Mouse (Mus musculus) macrophage (primary cell): Measurements from ENCODE around the gene Wfdc5. TPM values are rescaled to one million over a fixed set of nuclear protein-coding genes. Genes with fewer than 3 reads are reported as not detected.

Experiments
- H3K27ac ChIP-seq: fragments of 350-480 bp; formaldehyde crosslinking; 2 replicates; pipeline ENCODE4 v1.9.0; 2021
- H3K36me3 ChIP-seq: fragments of 350-480 bp; formaldehyde crosslinking; 2 replicates; pipeline ENCODE4 v1.9.0; 2021; ENCODE audit errors: inconsistent target
- H3K4me3 ChIP-seq: fragments of 350-480 bp; formaldehyde crosslinking; 2 replicates; pipeline ENCODE4 v1.9.0; 2021; ENCODE audit errors: inconsistent target
- H3K79me2 ChIP-seq: fragments of 350-480 bp; formaldehyde crosslinking; 2 replicates; pipeline ENCODE4 v1.9.0; 2021; ENCODE audit errors: inconsistent target
- WGBS: methylation state at CpG from one replicate; pipeline ENCODE4 v1.1.7; 2026; ENCODE audit warnings: inconsistent platforms; ENCODE audit not compliant: missing documents; 5-methylcytosine and 5-hydroxymethylcytosine counted together
- polyA plus RNA-seq: library from polyadenylated mRNA; stranded (reverse); fragments of 250-400 nt; gene quantifications from 3 replicates; pipeline ENCODE4 v1.2.4, GENCODE M21; 2018; ENCODE audit warnings: inconsistent platforms

Wfdc5 gene
- polyA plus RNA-seq, 1 experiment from 2014 or later: not detected

- Histone ChIP-seq H3K36me3 (peaks cover 17% of the 10 kb centered on the region; the same call in 1 of the 2 replicates), H3K27ac (no peak overlapping the region), H3K4me3 (no peak overlapping the region), H3K79me2 (no peaks in the 10 kb centered on the region)
- 93% methylated on average over 2 of the region's 2 CpGs for WGBS
Observed at GRCm38 (mm10) chr2:164158838-164159237, 23.7 kb downstream of the Wfdc5 start.

- Histone ChIP-seq H3K4me3 (no peak overlapping the region), H3K36me3 (peaks cover 44% of the 10 kb centered on the region), H3K79me2 (no peaks in the 10 kb centered on the region), H3K27ac (no peak overlapping the region)
- 87% methylated on average over 7 of the region's 7 CpGs for whole genome bisulfite sequencing
Observed at GRCm38 (mm10) chr2:164156158-164156557, 26.4 kb downstream of the Wfdc5 start.

DNA sequence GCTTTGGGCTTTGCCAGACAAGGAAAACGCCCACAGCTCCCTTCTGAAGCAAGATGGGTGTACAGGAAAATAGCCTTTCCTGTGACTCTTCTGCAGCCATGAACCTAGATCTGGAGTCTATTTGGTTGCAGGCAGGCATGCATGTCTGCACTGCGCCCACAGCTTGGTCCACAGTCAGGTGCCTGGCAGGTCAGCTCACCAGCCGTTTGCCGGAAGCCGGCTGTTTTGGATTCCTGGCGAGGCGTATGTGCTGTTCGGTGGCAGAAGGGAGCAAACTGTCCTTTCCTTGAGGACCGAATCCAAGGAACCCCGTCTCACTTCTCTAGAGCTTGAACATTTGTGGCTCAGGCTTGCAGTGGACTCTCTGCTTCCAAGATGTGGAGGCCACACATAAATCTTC is 28.5 kb downstream of the Wfdc5 start:
- Histone ChIP-seq H3K27ac (no peak overlapping the region), H3K4me3 (no peak overlapping the region), H3K36me3 (peaks cover 56% of the 10 kb centered on the region), H3K79me2 (no peaks in the 10 kb centered on the region)
- WGBS: 90% methylated on average over 9 of the region's 10 CpGs

- Histone ChIP-seq H3K27ac (no peak overlapping the region), H3K36me3 (peaks cover 60% of the 10 kb centered on the region), H3K79me2 (no peaks in the 10 kb centered on the region; the same call in 1 of the 2 replicates), H3K4me3 (no peak overlapping the region)
- 95% methylated on average over 11 of the region's 11 CpGs for WGBS
Observed at GRCm38 (mm10) chr2:164152341-164152740, 30.2 kb downstream of the Wfdc5 start.

GRCm38 (mm10) chr2:164150086-164150760 is 32.3 kb downstream of the Wfdc5 start:
- 92% methylated on average over 14 of the region's 14 CpGs for WGBS
- peaks cover 11% of the 10 kb centered on the region; the same call in 1 of the 2 replicates for H3K79me2 ChIP-seq
- no peak overlapping the region for H3K4me3 ChIP-seq
- peaks cover 75% of the 10 kb centered on the region for H3K36me3 ChIP-seq
- no peak overlapping the region for H3K27ac ChIP-seq

DNA sequence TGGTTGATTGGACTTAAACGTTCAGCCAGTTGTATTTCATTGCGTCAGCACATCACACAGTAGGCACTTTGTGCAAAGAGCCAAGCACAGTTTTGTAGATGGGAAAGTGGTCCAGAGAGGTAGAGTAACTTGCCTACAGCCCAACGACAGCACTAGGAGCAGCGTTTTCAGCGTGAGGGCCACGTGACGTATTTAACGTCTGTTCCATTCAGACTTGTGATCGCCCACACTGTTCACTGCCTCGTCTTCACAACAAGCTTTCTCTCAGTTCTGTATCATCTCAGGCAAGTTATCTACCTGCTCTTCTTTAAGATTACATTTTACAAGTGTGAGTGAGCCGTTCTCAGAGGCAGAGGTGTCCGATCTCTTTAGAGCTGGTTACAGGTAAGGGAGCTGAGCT is 36.0 kb downstream of the Wfdc5 start:
- Histone ChIP-seq H3K79me2 (peaks cover 45% of the 10 kb centered on the region; the same call in 1 of the 2 replicates), H3K4me3 (no peak overlapping the region), H3K27ac (no peak overlapping the region), H3K36me3 (peaks cover 47% of the 10 kb centered on the region)
- WGBS: 95% methylated on average over 12 of the region's 12 CpGs

- 95% methylated on average over 10 of the region's 10 CpGs for WGBS
- peaks cover 32% of the 10 kb centered on the region; the same call in 1 of the 2 replicates for H3K36me3 ChIP-seq
Observed at GRCm38 (mm10) chr2:164144541-164144940, 38.0 kb downstream of the Wfdc5 start.

GRCm38 (mm10) chr2:164144025-164144424 is 38.5 kb downstream of the Wfdc5 start:
- 69% methylated on average over 6 of the region's 6 CpGs for WGBS
- peaks cover 71% of the 10 kb centered on the region; the same call in 1 of the 2 replicates for H3K79me2 ChIP-seq
- no peak overlapping the region for H3K27ac ChIP-seq
- H3K36me3 ChIP-seq: peaks cover 32% of the 10 kb centered on the region; the same call in 1 of the 2 replicates
- no peak overlapping the region for H3K4me3 ChIP-seq

More at GRCm38 (mm10) chr2:164144541-164144940, 38.0 kb downstream of the Wfdc5 start:
- Histone ChIP-seq H3K27ac (no peak overlapping the region), H3K79me2 (peaks cover 66% of the 10 kb centered on the region; the same call in 1 of the 2 replicates), H3K4me3 (no peak overlapping the region)

GRCm38 (mm10) chr2:164142021-164142420 is 40.5 kb downstream of the Wfdc5 start:
- H3K79me2 ChIP-seq: peaks cover 91% of the 10 kb centered on the region; the same call in 1 of the 2 replicates
- H3K27ac ChIP-seq: no peak overlapping the region
- 93% methylated on average over 10 of the region's 10 CpGs for WGBS
- H3K4me3 ChIP-seq: no peak overlapping the region
- H3K36me3 ChIP-seq: peaks cover 39% of the 10 kb centered on the region; the same call in 1 of the 2 replicates

- WGBS: 93% methylated on average over 6 of the region's 6 CpGs
- H3K27ac ChIP-seq: no peak overlapping the region
- no peak overlapping the region for H3K4me3 ChIP-seq
- H3K36me3 ChIP-seq: peaks cover 48% of the 10 kb centered on the region; the same call in 1 of the 2 replicates
- peaks cover 97% of the 10 kb centered on the region; the same call in 1 of the 2 replicates for H3K79me2 ChIP-seq
Observed at GRCm38 (mm10) chr2:164137754-164138153, 44.8 kb downstream of the Wfdc5 start.

GRCm38 (mm10) chr2:164136393-164136792 is 46.1 kb downstream of the Wfdc5 start:
- no peak overlapping the region for H3K4me3 ChIP-seq
- WGBS: 93% methylated on average over 2 of the region's 2 CpGs
- no peak overlapping the region for H3K27ac ChIP-seq
- peaks cover 85% of the 10 kb centered on the region; the same call in 1 of the 2 replicates for H3K79me2 ChIP-seq
- H3K36me3 ChIP-seq: peaks cover 44% of the 10 kb centered on the region; the same call in 1 of the 2 replicates

GRCm38 (mm10) chr2:164135367-164135766 is 47.2 kb downstream of the Wfdc5 start:
- Histone ChIP-seq H3K79me2 (peaks cover 74% of the 10 kb centered on the region; the same call in 1 of the 2 replicates), H3K36me3 (peaks cover 51% of the 10 kb centered on the region; the same call in 1 of the 2 replicates), H3K4me3 (no peak overlapping the region), H3K27ac (no peak overlapping the region)
- 75% methylated on average over 1 of the region's 1 CpGs for WGBS

DNA sequence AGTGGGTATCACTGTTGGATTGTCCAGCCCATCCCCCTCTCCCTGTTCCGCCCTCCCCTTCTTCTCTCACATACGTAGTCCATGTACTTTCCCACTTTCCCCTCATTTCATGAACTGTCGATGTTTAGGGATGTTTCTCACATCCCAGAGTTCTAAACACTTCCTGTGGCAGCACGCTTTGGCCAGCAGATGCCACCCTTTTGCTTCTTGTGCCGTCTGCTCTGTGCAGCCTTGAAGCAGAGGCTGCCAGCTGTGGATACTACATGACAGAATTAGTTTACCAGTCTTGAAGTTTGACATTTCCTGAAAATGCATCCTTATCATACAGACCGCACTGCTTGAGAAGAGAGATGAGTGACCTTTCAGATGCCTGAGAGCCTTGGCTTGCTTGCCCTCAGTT is 48.0 kb downstream of the Wfdc5 start:
- no peak overlapping the region for H3K4me3 ChIP-seq
- H3K27ac ChIP-seq: no peak overlapping the region
- peaks cover 66% of the 10 kb centered on the region; the same call in 1 of the 2 replicates for H3K79me2 ChIP-seq
- peaks cover 57% of the 10 kb centered on the region; the same call in 1 of the 2 replicates for H3K36me3 ChIP-seq
- 86% methylated on average over 6 of the region's 6 CpGs for WGBS

DNA sequence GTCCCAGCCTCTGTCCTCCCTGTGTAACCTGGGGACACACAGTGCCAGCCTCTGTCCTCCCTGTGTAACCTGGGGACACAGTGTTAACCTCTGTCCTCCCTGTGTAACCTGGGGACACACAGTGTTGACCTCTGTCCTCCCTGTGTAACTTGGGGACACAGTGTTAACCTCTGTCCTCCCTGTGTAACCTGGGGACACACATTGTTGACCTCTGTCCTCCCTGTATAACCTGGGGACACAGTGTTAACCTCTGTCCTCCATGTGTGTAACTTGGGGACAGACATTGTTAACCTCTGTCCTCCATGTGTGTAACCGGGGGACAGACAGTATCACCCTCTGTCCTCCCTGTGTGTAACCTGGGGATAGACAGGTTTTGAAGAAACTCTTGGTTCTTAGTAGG is 51.0 kb downstream of the Wfdc5 start:
- H3K36me3 ChIP-seq: peaks cover 68% of the 10 kb centered on the region
- 94% methylated on average over 1 of the region's 1 CpGs for WGBS

More for the DNA sequence above, 51.0 kb downstream of the Wfdc5 start:
- H3K79me2 ChIP-seq: peaks cover 51% of the 10 kb centered on the region; the same call in 1 of the 2 replicates
- no peak overlapping the region for H3K4me3 ChIP-seq
- no peak overlapping the region for H3K27ac ChIP-seq
